Mouse (Mus musculus) stomach, adult 2 months (tissue): ENCODE results near the gene Dio1. TPM values are rescaled to one million over a fixed set of nuclear protein-coding genes. Genes with fewer than 3 reads are reported as not detected.

Experiments used
- polyA plus RNA-seq: library from polyadenylated mRNA; depleted of rRNA; stranded (reverse); fragments of >200 nt; gene quantifications from 2 replicates; pipeline ENCODE4 v1.2.3, GENCODE M21; 2012; rRNA removed

The Dio1 gene
- polyA plus RNA-seq = 1.8 and 4.1 TPM in 2 replicates

GRCm38 (mm10) chr4:107306966-107307365 is at the start of gene Dio1:
Gene Dio1, minus strand, starts transcription at chr4:107307169.

DNA sequence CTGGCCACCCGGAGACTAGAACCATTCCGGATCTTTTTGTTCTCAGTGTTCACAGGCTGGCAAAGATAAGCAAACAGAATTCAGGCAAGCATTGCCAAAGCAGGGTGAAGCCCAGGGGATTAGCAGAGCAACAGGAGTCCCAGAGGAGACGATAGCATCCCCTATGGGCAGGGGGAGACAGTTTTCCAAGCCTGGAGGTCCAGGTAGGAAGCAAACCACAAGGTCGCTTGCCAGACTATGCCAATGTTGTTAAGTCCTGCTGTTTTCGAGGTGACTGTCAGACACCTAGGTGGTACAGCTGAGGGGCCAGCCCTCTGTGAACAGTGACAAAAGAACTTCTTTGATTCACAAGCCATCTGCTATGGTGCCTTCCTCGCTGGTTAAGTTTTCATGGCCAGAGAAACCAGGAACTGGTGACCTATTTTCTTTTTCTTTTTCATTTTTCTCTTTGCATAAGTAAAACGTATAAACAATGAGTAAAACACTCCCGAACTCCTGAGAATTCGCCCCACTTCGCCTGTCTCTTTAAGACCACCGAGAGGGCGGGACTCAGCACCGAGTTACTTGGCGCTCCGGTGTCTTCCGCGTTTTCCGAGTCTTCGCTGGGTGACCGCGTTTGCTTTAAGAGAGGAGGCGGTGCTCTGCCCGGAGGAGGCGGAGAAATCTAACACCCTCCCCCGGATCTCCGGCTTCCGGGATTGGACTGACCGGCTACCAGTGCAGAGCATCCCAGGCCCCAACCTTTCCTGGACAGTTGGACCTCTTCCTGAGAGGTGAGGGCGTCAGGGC is 6.9 kb upstream of the Dio1 start, which contains the start of gene Yipf1:
Gene Yipf1, plus strand, starts transcription at position 674 of the 789 bp plus-strand sequence.

DNA sequence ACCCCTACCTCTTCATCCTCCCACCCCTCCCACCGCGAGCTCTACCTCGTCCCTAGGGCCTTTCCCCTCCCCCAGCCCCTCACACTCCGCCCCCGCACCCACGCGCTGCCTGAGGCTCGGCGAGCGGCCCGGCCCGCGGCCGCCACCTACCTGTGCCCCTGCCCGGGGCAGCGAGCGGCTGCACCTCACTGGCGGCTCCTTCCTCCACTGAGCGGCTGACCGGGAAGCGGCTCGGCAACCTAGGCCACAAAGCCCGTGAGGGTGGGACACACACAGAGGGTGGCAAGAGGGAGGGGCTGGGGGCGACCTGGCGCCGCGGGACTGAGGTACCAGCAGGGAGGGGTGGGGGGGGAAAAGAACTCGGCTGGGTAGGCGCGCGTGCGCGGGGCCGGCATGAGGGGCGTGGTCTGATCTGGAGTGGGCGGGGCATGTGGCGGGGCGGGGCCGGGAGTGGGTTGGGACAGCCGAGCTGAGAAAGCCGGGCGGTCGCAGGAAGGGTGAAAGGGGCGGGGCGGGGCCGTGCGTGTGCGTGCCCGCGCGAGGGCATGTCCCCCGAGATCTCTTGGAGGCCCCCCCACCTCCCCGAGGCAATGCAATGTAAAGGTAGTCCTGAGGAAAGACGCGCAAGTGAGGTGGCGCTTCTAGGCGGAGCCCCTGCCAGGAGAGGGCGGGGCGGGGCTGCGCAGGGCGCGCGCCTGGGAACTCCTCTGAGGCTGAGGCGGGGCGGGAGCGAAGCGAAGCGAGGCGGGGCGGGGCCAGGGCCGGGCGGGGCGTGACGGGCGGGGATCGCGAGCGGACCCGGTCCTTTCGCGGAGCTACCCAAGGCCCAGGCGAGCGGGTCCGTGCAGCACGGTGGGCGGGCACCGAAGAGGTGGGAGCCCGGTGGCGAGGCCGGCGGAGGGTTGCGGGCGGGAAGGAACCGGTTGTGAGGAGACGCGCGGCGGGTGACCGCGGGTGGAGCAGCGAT is 53.6 kb downstream of the Dio1 start, which contains the start of the genes Lrrc42 and Hspb11:
Gene Lrrc42, minus strand, starts transcription at position 408 of the 967 bp plus-strand sequence.
Gene Hspb11, plus strand, starts transcription at position 469 of the 967 bp plus-strand sequence.

Other genes with a start within 250 kb of the Dio1 start
- gene Mrpl37, start 240.3 kb downstream of the Dio1 start, polyA plus RNA-seq = 20.7 and 22.7 TPM in 2 replicates
- gene Cyb5rl, start 240.2 kb downstream of the Dio1 start, polyA plus RNA-seq = 2.0 and 2.6 TPM in 2 replicates
- not detected in 2 replicates for gene Cdcp2, start 210.3 kb downstream of the Dio1 start, polyA plus RNA-seq
- gene Tmem59, start 128.8 kb downstream of the Dio1 start, polyA plus RNA-seq = 148 and 170 TPM in 2 replicates
- 1.2 and 1.5 TPM in 2 replicates for gene Tceanc2, start 128.1 kb downstream of the Dio1 start, polyA plus RNA-seq
- 0.24 and 0.39 TPM in 2 replicates for gene Ldlrad1, start 98.0 kb downstream of the Dio1 start, polyA plus RNA-seq
- gene Lrrc42, start 53.6 kb downstream of the Dio1 start, polyA plus RNA-seq = 5.4 and 10.1 TPM in 2 replicates
- 0.19 and 0.42 TPM in 2 replicates for gene Hspb11, start 53.6 kb downstream of the Dio1 start, polyA plus RNA-seq
- 27.2 and 27.7 TPM in 2 replicates for gene Yipf1, start 7.2 kb upstream of the Dio1 start, polyA plus RNA-seq
- gene Ndc1, start 60.6 kb upstream of the Dio1 start, polyA plus RNA-seq = 3.4 and 3.7 TPM in 2 replicates
- gene Glis1, start 127.4 kb upstream of the Dio1 start, polyA plus RNA-seq = 0.40 and 0.72 TPM in 2 replicates